Mouse (Mus musculus) T-helper 17 cell (primary cell): ENCODE data around the gene Prcp.
"Not testable (repeated sequence)": the region's sequence is repeated elsewhere in the genome, so short reads cannot be mapped to it uniquely, and the experiment has no call there.

Source experiments
- in situ Hi-C, 2 experiments: fragments of 300-600 bp; cut with MboI, MseI; formaldehyde crosslinking; loops; 1 replicate in 1 of 2; 2 replicates in 1 of 2; pipeline ENCODE4 v1.15.1; 2025; ENCODE audit warnings: high pct_unique_total_duplicates in 2 of 2

Prcp gene

DNA sequence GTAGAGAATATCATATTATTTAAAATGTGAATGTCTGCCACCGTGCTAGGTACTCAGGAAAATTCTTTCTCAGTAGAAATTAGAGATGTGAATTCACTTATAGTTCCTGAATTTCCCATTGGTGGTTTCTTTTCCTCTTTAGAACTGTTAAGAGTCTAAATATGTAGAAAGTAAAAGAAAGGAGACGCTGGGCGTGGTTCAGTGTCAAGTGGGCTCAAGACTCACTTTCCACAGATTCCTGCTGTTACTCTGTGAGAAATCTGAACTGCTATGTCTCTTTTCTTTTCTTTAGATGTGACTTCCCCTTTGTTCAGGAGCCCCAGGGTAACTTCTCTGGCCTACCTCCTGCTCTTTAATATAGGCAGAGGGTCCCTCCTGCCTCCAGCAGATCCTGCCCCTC lies 103.2 kb downstream of the Prcp start:
- in situ Hi-C loops: no loop called here

DNA sequence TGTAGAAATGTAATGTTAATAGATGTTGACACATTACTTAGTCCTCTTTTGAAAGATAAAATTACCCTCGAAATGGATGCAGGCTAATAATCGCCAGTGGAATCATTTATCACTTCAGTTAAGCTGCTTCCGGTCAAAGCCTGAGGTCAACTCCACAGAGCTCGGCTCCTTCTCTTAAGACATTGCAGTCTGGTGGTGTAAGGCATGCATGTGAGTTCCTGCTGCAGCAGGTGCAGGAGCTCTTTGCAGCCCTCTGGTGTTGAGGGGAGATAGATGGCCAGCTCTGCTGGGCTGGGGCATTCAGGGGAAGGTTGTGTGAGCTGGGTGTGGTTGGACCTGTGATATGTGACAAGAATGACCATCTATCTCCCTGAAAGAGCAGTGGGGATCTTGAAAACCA lies 104.0 kb downstream of the Prcp start:
- in situ Hi-C loops: no loop called here

DNA sequence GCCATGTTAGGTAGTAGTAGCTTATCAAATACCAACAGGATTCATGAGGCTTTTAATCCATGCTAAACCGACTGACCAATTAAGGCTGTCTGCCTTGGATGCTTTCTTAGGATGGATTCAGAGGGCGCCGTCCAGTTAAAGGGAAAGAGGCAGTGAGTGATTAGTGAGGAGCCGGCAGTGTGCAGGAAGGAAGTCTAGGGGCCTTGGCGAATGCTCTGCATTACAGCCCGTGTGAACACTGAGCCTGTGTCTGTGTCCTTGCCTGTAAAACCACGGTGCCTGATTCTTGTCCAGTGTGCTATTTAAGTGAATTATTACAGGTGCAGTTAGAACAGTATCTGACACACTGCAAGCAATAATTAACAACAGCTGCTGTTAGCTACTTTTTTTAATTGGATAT lies 104.5 kb downstream of the Prcp start:
- in situ Hi-C loops: not testable (repeated sequence)

DNA sequence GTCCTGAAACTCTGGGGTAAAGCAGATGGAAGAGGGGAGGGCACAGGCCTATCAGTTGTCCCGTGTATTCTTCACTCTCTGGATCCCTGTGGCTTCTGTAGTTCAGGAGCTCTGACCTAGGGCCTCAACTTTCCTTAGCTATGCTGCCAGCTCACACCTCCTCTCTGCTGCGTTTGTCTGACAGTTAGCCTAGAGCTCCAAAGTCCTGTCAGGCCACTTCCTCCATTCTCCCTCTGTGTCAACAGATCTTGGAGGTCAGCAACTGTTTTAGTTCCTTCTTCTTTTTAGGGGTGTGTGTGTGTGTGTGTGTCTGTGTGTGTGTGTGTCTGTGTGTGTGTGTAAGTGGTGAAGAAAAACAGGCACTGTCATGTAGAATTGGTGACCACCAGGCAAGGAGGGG lies 106.5 kb downstream of the Prcp start:
- in situ Hi-C loops: loop anchor here in 1 of 2 experiments (10.0 kb wide), 1 partner anchor 696 kb away; no protein-coding TSS in a partner anchor

DNA sequence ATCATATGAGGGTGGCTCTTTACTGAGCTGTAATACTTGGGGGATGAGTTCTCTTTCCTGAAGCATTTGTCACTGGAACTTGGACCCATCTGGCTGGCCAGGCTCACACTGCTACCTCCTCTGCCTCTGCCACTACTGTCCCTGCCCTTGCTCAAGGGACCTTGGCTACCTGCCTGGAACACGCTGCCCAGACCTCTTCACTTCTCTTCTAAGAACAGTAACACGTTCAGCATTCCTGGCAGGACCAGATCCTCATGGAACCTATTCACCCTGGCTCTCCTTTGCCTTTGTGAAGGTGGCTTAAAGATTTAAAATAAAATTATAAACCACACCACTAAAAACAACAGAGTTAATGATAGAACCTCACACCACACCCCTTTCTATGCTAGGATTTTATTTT lies 107.6 kb downstream of the Prcp start:
- in situ Hi-C loops: loop anchor here in 1 of 2 experiments (10.0 kb wide), 1 partner anchor 697 kb away; no protein-coding TSS in a partner anchor
